ENCODE assay signal across 8 mouse cellular contexts in the genomic region with DNA sequence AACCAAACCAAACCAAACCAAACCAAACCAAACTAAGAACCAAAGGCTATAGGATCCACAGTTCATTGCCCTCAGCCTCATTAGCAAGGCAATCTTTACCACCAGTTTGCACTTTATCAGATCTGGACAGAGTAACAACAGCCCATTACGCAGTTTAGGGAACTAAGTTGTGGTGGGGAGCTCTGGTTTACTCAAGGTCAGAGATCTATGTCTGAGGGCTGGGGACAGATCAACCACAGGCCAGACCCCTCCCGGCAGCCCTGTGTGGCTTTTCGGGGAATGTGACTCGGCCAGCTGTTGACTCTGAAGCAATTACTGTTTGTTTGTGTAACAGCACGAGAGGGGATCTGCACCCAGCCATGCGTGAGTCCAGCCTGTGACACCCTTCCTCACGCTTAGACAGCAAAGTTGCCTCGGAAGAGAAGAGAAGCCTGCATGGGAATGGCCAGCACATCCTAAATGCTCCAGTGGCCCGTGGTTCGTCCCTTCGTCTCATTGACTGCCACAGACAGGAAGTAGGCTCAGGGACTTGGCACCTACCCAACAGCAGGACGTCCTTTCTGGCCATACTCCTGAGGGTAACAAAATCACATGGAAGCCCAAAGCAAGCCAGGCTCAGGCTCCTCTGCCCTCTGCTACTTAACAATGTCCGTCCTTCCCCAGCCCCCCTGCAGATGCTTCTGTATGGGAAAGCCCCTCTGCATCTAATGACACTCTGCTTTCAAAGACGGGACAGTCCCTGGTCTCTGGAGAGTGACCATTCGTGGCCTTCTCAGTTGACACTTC. TPM values are rescaled to one million over a fixed set of nuclear protein-coding genes. Genes with fewer than 3 reads are reported as not detected.
DNase-seq lines count a peak whose midpoint lies in the region; TF ChIP-seq lines count a peak whose summit lies in the region.

No protein-coding gene starts in this region.

- peaks cover 29 to 77% of the 10 kb centered on the region in 2 experiments for H3K4me1 ChIP-seq in CH12.LX (ENCODE audit: control insufficient read depth in 1 of 2, insufficient read depth in 2 of 2)
- H3K4me1 ChIP-seq in limb, embryonic 10.5 days = peaks cover 57% of the 10 kb centered on the region

- H3K79me2 ChIP-seq in CH12.LX (replicated peaks; ENCODE audit: control insufficient read depth, extremely low read depth, insufficient read depth, poor library complexity, severe bottlenecking) = no peaks in the 10 kb centered on the region

- peak; percentile 55 to 56 for DNase-seq in cerebellum, postnatal 10 days
- DNase-seq in cerebellum, adult 8-10 months = no peak
- peak; percentile 84 for DNase-seq in CH12.LX (ENCODE audit: extremely low read depth)
- DNase-seq in gastrocnemius, postnatal 25 days = peak; percentile 59
- DNase-seq in limb, embryonic 10.5 days (ENCODE audit: low spot score) = no peak
- DNase-seq in monocyte, adult 2 months (ENCODE audit: low read depth in 1 of 2, low spot score in 2 of 2) = peak; percentile 71 to 77
- no peak for DNase-seq in ovary, adult 18-20 months (ENCODE audit: low spot score)
- DNase-seq in urinary bladder, adult 2 months (ENCODE audit: low spot score) = no peak

- TF ChIP-seq RAD21 in CH12.LX (IDR thresholded peaks at IDR 0.05; ENCODE audit: low read depth, low read length) = no peak

- no peaks in the 10 kb centered on the region for H3K27me3 ChIP-seq in CH12.LX (replicated peaks)
- H3K27me3 ChIP-seq in limb, embryonic 10.5 days (ENCODE audit: low read depth, poor library complexity, severe bottlenecking) = no peaks in the 10 kb centered on the region

- 47% methylated on average over 15 of the region's 15 CpGs for WGBS in limb, embryonic 10.5 days

- H3K4me3 ChIP-seq in CH12.LX (replicated peaks in 1 of 3; ENCODE audit: low read depth in 2 of 3, low read length in 2 of 3, poor library complexity in 1 of 3) = peak overlapping the region; percentile 34 to 42 (median 42)
- H3K4me3 ChIP-seq in limb, embryonic 10.5 days = no peak overlapping the region

- dilution Hi-C loops in CH12.LX (cut with MboI; ENCODE audit: extremely low pct_ligation_motif_present, extremely low pct_unique_long_range_greater_than_20kb, low sequenced_read_pairs) = no loop called here

- no peak; the same call in 1 of the 2 replicates for TF ChIP-seq POLR2A in CH12.LX (IDR thresholded peaks at IDR 0.05; ENCODE audit: low read depth, low read length)

- H3K4me2 ChIP-seq in CH12.LX (ENCODE audit: insufficient read depth, low read depth, poor library complexity, severe bottlenecking) = peak overlapping the region; percentile 75

- H3K36me3 ChIP-seq in CH12.LX (replicated peaks in 1 of 2; ENCODE audit: control insufficient read depth in 1 of 2, insufficient read depth in 1 of 2, low read length in 1 of 2) = peaks cover 0 to 1% of the 10 kb centered on the region in 2 experiments
- H3K36me3 ChIP-seq in limb, embryonic 10.5 days = peaks cover 98% of the 10 kb centered on the region

- peak overlapping the region; percentile 33 for H3K9ac ChIP-seq in CH12.LX (ENCODE audit: insufficient read depth, low read depth)

- H3K9me3 ChIP-seq in CH12.LX (replicated peaks; ENCODE audit: low read length) = no peaks in the 10 kb centered on the region
- no peaks in the 10 kb centered on the region for H3K9me3 ChIP-seq in limb, embryonic 10.5 days (replicated peaks)

- in situ Hi-C loops in CH12.LX (cut with MboI; ENCODE audit: low pct_ligation_motif_present, low pct_unique_long_range_greater_than_20kb, low sequenced_read_pairs) = no loop called here

- TF ChIP-seq EP300 in CH12.LX (IDR thresholded peaks at IDR 0.05; ENCODE audit: low read length) = peak; percentile 86

- TF ChIP-seq CTCF in CH12.LX (conservative IDR thresholded peaks at IDR 0.05 in 1 of 2, IDR thresholded peaks at IDR 0.05 in 1 of 2; ENCODE audit: low read depth in 2 of 2, low read length in 2 of 2) = no peak

- H3K27ac ChIP-seq in CH12.LX (ENCODE audit: insufficient read depth, low read depth) = peak overlapping the region; percentile 95
- 0 out of 2 replicates have a peak overlapping the region, but pooled peaks have one; percentile 16 for H3K27ac ChIP-seq in limb, embryonic 10.5 days

TF ChIP-seq in CH12.LX, 34 proteins besides CTCF, POLR2A, EP300 and RAD21:
- peak; percentile 94 for TF ChIP-seq TCF12 (IDR thresholded peaks at IDR 0.05; ENCODE audit: low read depth, low read length)
- peak; percentile 84 for TF ChIP-seq ETS1 (conservative IDR thresholded peaks at IDR 0.05; ENCODE audit: low read depth, low read length)
- no peak for TF ChIP-seq USF1 (IDR thresholded peaks at IDR 0.05; ENCODE audit: low read depth, low read length)
- TF ChIP-seq MEF2A (IDR thresholded peaks at IDR 0.05; ENCODE audit: borderline replicate concordance, low read depth, low read length) = peak; percentile 89
- TF ChIP-seq USF2 (conservative IDR thresholded peaks at IDR 0.05; ENCODE audit: low read depth, low read length) = no peak
- TF ChIP-seq JUND (conservative IDR thresholded peaks at IDR 0.05; ENCODE audit: low read depth, low read length) = no peak
- 0 out of 2 replicates have a peak, but pooled peaks have one; percentile 38 for TF ChIP-seq ELF1 (IDR thresholded peaks at IDR 0.05; ENCODE audit: low read depth, low read length)
- peak; percentile 94 for TF ChIP-seq BHLHE40 (IDR thresholded peaks at IDR 0.05; ENCODE audit: low read depth, low read length)
- peak; percentile 92; the same call in 1 of the 2 replicates for TF ChIP-seq SIN3A (IDR thresholded peaks at IDR 0.05; ENCODE audit: low read length)
- TF ChIP-seq MAX (IDR thresholded peaks at IDR 0.05; ENCODE audit: low read length) = peak; percentile 44; the same call in 1 of the 2 replicates
- TF ChIP-seq RCOR1 (conservative IDR thresholded peaks at IDR 0.05; ENCODE audit: low read depth, low read length) = peak; percentile 46; the same call in 1 of the 2 replicates
- no peak; the same call in 1 of the 2 replicates for TF ChIP-seq MXI1 (IDR thresholded peaks at IDR 0.05; ENCODE audit: low read depth, low read length)
- peak; percentile 84 for TF ChIP-seq CHD2 (IDR thresholded peaks at IDR 0.05; ENCODE audit: low read length)
- no peak for TF ChIP-seq ZC3H11A (IDR thresholded peaks at IDR 0.05; ENCODE audit: low read depth, low read length)
- TF ChIP-seq UBTF (IDR thresholded peaks at IDR 0.05; ENCODE audit: low read depth, low read length) = no peak
- TF ChIP-seq GABPA (IDR thresholded peaks at IDR 0.05; ENCODE audit: insufficient replicate concordance, low read depth, low read length) = no peak
- peak; percentile 27; the same call in 1 of the 2 replicates for TF ChIP-seq JUN (IDR thresholded peaks at IDR 0.05; ENCODE audit: insufficient read depth, low read depth, low read length)
- peak; percentile 62; the same call in 1 of the 2 replicates for TF ChIP-seq MAFK (IDR thresholded peaks at IDR 0.05; ENCODE audit: insufficient replicate concordance, low read length)
- TF ChIP-seq NELFE (IDR thresholded peaks at IDR 0.05; ENCODE audit: low read depth, low read length) = no peak
- no peak for TF ChIP-seq ZKSCAN1 (IDR thresholded peaks at IDR 0.05; ENCODE audit: borderline replicate concordance, low read depth, low read length)
- TF ChIP-seq SMC3 (IDR thresholded peaks at IDR 0.05; ENCODE audit: low read depth, low read length) = no peak
- 0 out of 2 replicates have a peak, but pooled peaks have one; percentile 18 for TF ChIP-seq NRF1 (IDR thresholded peaks at IDR 0.05; ENCODE audit: low read depth, low read length)
- no peak for TF ChIP-seq POLR2AphosphoS2 (IDR thresholded peaks at IDR 0.05; ENCODE audit: low read depth, low read length)
- TF ChIP-seq ZMIZ1 (IDR thresholded peaks at IDR 0.05; ENCODE audit: low read depth, low read length) = peak; percentile 60; the same call in 1 of the 2 replicates
- peak; percentile 86; the same call in 1 of the 2 replicates for TF ChIP-seq CHD1 (IDR thresholded peaks at IDR 0.05; ENCODE audit: low read depth, low read length)
- TF ChIP-seq IRF4 (IDR thresholded peaks at IDR 0.05; ENCODE audit: low read depth, low read length) = peak; percentile 82
- TF ChIP-seq KAT2A (IDR thresholded peaks at IDR 0.05; ENCODE audit: insufficient replicate concordance, low read length) = no peak
- TF ChIP-seq E2F4 (IDR thresholded peaks at IDR 0.05; ENCODE audit: insufficient replicate concordance, low read depth, low read length) = no peak
- TF ChIP-seq PAX5 (IDR thresholded peaks at IDR 0.05; ENCODE audit: low read length) = no peak
- TF ChIP-seq HCFC1 (IDR thresholded peaks at IDR 0.05; ENCODE audit: low read depth, low read length) = no peak
- peak; percentile 62; the same call in 1 of the 2 replicates for TF ChIP-seq MYC (IDR thresholded peaks at IDR 0.05; ENCODE audit: low read depth, low read length)
- TF ChIP-seq MAZ (IDR thresholded peaks at IDR 0.05; ENCODE audit: low read depth, low read length) = peak; percentile 74; the same call in 1 of the 2 replicates
- TF ChIP-seq ZNF384 (IDR thresholded peaks at IDR 0.05; ENCODE audit: low read depth, low read length) = peak; percentile 28; the same call in 1 of the 2 replicates
- TF ChIP-seq TBP (conservative IDR thresholded peaks at IDR 0.05; ENCODE audit: low read depth, low read length) = no peak; the same call in 1 of the 2 replicates
TF ChIP-seq in CH12.LX: peak in this region for 18.

RNA-seq across cellular contexts. Expression of gene Lrp1, which starts 16.3 kb away (rescaled TPM):
- total RNA-seq in CH12.LX (2012; rRNA removed) (16.5 and 51.2 TPM in 2 replicates), CH12.LX (2014; rRNA removed) (3.1 and 3.3 TPM in 2 replicates)
- polyA plus RNA-seq in CH12.LX (2012; ENCODE audit: insufficient read length, low read depth) = 11.0 and 11.8 TPM in 2 replicates
- total RNA-seq in gastrocnemius, postnatal 25 days (2021) = 10 to 100 TPM; 58.1 to 64.3 TPM
- polyA plus RNA-seq in limb, embryonic 10.5 days (2016; fragmentation: Nextera tagmentation; extraction: Ambion mirVana) = 48.6 and 67.8 TPM in 2 replicates
- 242 and 366 TPM in 2 replicates for polyA plus RNA-seq in urinary bladder, adult 2 months (2012; rRNA removed)

RNA-seq across cellular contexts. Expression of gene Stat6, which starts 38.1 kb away (rescaled TPM):
- total RNA-seq in CH12.LX (2012; rRNA removed) (58.7 and 76.6 TPM in 2 replicates), CH12.LX (2014; rRNA removed) (64.0 and 71.5 TPM in 2 replicates)
- polyA plus RNA-seq in CH12.LX (2012; ENCODE audit: insufficient read length, low read depth) = 62.9 and 72.1 TPM in 2 replicates
- total RNA-seq in gastrocnemius, postnatal 25 days (2021) = 10 to 100 TPM; 16.5 to 21.8 TPM
- 8.4 and 9.7 TPM in 2 replicates for polyA plus RNA-seq in limb, embryonic 10.5 days (2016; fragmentation: Nextera tagmentation; extraction: Ambion mirVana)
- polyA plus RNA-seq in urinary bladder, adult 2 months (2012; rRNA removed) = 78.1 and 88.7 TPM in 2 replicates

Comparison
In these comparisons a context has a peak if more than half of its experiments do, and no peak if none do; other contexts are left out.
1. DNase-seq: peak in cerebellum, postnatal 10 days (2 of 2), CH12.LX (single experiment), gastrocnemius, postnatal 25 days (single experiment) and monocyte, adult 2 months (2 of 2); none in cerebellum, adult 8-10 months (single experiment), limb, embryonic 10.5 days (single experiment), ovary, adult 18-20 months (single experiment) and urinary bladder, adult 2 months (single experiment).